Mouse (Mus musculus) heart, adult 8-10 months (tissue): ENCODE measurements around the gene Fanca. TPM values are rescaled to one million over a fixed set of nuclear protein-coding genes. Genes with fewer than 3 reads are reported as not detected.
"Not testable (repeated sequence)": the region's sequence is repeated elsewhere in the genome, so short reads cannot be mapped to it uniquely, and the experiment has no call there.

Experiments used
- DNase-seq: peaks from one replicate; pipeline ENCODE4 v3.0.0; 2022; ENCODE audit warnings: low spot score
- total RNA-seq, 4 experiments: library from RNA; stranded (reverse); gene quantifications; 2 replicates each; pipeline ENCODE4 v1.2.4; 2022

Gene Fanca
- total RNA-seq, 4 experiments from 2014 or later: 5.3 to 7.8 (median 6.3) TPM

GRCm38 (mm10) chr8:123274447-123274846, 43.9 kb downstream of the Fanca start:
- DNase-seq: no peak

DNA sequence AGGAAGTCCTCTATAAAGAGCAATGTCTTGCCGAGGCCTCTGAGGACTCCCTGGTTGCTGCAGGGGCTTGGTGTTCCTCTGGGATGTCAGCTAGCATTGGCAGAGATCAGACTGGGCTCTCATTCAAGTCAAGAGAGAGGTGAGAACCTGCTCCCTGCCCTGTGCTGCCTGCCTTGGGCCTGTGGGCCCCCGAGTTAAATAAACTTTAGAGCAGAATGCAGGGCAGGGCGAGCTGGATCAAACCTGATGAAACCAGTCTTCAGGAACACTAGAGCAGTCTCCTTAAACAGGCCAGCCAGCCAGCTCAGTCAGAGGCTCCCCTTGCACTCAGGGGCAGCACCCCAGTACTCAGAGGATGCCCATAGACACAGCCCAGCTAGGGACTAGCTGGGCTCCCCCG, 46.5 kb downstream of the Fanca start:
- no peak for DNase-seq

DNA sequence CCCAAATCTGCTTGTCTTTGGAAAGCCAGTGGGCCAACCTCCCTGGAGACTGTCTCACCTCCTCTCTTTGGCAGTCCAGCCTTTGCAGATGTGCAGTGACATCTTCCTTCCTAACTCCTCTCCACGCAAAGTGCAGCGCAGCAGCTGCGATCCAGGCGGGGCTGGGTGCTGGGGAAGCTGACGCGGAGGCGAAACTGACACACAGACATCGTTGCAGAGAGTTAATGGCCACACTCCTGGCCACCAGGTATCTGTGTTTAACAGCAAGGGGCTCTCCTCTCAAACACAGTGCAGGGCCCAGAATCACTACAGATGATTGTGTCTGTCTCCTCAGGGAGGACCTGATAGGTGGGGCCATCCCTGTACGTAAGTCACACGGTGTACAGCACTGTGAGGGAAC, 47.2 kb downstream of the Fanca start:
- DNase-seq: no peak

DNA sequence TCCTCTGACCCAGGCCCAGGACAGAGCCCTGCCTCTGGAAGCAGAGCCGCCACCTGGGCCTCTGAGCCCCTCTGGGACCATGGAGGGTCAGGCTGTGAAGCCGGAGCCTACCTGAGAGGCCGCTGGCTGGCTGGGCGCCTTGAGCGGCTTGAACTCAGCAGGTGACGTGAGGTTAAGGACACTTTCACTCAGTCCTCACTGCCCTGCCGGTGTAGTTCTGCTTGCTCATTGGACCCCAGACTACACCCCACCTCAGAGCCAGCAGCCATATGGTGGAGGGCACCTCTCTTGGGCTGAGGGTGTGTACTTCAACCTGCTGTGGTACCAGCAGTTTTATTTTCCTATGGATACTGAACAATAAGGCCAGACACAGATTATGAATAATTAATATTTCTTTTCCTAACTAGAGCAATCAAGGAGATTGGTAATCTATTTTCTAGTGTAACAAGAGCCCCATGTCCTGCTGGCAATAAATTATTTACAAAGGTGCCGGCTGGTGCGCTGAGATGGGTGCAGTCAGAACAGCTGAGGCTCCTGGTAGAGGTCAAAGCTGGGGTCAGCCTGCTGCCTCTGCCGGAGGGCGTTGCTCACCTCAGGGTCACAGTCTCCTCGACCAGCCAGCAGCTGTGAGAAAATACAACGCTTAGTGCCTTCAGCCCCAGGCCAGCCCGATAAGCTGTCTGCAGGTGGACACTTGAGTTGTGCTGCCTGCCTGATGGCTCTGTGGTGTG, 50.3 kb downstream of the Fanca start:
- DNase-seq: no peak

DNA sequence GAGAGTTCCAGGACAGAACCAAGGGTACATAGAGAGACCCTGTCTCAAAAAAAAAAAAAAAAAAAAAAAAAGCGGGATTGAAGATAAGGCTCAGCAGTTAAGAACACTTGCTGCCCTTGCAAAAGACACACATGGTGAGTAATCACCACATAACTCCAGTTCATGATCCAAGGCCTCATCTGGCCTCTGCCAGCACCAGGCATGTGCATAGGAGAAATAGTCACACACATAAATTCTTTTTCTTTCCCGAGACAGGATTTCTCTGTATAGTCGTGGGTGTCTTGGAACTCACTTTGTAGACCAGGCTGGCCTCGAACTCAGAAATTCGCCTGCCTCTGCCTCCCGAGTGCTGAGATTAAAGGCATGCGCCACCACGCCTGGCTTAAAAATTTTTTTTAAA, 60.8 kb downstream of the Fanca start:
- DNase-seq: not testable (repeated sequence)

GRCm38 (mm10) chr8:123257114-123257513, 61.3 kb downstream of the Fanca start:
- DNase-seq: no peak

DNA sequence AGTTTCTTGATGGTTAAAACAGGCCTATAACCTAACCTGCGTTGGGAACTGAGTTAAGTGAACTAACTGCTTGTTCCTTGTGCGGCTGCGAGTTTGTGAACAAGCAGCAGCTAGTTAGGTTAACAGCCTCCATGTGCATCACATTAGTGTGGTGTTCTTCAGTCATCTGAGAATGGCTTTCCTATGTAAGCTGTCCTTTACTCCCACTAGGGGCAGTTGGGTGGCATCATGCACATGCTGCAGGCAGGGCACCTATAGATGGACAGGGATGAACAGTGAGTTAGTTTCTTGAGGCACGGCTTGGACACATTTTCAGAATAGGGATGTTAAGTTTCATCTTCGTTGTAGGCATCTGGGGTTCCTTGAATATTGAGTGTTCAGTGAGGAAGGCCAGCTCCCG, 63.2 kb downstream of the Fanca start:
- DNase-seq: no peak

- DNase-seq: peak; percentile 73
Measured at GRCm38 (mm10) chr8:123254099-123254885, 64.1 kb downstream of the Fanca start, which contains the start of the genes Zfp276 and Vps9d1. Gene Zfp276, plus strand, starts transcription at chr8:123254195. Gene Vps9d1, minus strand, starts transcription at chr8:123254348.

- DNase-seq: no peak
Measured at GRCm38 (mm10) chr8:123253451-123254098, 64.8 kb downstream of the Fanca start.

DNA sequence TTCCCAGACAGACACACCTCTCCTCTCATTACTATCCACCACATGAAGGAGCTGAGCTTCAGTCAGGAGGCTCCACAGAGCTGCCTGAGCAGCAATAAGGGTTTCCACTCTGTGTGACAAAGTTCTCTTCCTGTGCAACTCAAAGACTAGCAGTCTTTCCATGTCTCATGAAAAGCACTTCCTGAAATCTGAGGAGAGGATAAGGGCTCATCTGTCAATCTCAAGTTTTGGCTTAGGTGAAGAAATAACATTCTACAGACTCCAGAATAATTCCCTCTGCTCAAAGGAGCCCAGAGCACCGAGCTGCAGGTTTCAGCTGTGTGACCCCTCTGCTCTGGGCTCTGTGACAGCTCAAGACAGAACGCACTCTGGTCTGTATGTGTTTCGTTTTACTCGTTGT, 65.5 kb downstream of the Fanca start:
- no peak for DNase-seq

DNA sequence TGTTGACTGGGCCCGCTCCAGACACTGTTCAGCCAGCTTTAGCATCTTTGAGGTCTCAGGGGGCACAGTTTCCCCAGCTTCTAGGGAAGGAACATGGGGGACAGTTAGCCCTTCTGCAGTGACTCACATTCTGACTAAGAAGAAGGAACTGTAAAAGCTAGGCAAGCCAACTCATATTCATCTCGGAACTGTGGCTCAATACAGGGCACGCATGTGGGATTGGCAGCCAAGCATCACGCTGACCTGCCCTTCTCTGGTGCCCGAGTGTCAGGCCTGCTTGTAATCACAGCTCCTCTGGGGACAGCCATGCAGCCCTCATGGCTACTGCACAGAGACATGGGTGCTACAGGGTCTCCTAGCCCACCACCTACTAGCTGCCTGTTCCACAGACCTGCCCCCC, 67.4 kb downstream of the Fanca start:
- DNase-seq: no peak

- DNase-seq: no peak
Measured at GRCm38 (mm10) chr8:123248596-123248995, 69.8 kb downstream of the Fanca start.

DNA sequence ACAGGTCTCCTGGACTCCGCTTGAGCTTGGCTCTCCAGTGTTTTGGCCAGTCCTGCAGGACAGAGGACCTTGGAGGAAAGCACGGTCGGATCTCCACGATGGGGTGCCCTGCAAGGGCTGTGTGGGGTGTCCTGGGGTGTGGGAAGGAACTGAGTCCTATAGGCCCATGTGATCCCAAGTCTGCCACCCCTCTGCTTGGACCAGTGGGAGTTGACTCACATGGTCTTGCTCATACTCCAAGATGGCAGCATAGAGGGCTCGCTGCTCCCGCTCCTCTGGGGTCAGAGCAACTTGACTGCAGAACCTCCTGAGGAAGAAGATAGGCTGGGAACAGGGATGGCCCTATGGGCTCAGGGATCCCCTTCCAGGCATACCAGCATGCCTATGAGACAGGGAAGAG, 70.6 kb downstream of the Fanca start:
- no peak for DNase-seq

DNA sequence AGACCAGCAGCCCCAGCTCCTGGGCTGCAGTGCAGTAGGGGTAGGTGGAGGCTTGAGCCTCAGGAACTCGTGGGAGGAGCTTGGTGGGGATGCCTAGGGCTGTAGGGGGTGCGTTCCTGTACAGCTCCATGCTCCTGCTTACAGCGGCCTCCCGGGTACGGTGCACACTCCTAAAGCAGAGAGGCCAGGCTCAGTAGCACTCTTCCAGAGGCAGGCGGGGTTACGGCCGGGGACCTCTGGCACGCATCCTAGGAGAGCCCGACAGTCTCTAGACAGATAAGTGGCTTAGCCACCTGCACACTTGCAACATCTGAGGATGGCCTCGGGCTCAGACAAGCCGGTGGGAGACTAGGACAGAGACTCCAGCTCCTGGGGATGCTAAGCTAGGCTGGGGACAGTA, 72.8 kb downstream of the Fanca start:
- no peak for DNase-seq

GRCm38 (mm10) chr8:123244382-123244781, 74.0 kb downstream of the Fanca start:
- no peak for DNase-seq

DNA sequence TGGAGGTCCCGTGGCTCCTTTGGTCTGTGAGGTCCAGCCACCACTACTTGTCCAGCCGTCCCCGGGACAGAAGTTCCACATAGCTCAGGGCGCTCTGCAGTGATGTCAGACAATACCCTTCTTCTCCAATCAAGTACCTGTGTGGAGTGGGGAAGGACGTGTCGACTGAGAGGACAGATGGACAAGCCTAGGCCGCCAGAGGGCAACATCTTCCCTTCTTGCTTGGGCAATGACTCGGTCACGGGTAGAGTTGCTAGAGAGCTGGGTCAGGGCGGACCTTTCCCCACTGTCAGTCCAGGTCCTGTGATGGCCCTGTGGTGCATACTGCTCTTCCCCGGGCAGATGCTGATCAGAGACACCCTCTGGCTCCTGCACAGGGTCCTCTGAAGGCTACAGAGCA, 75.3 kb downstream of the Fanca start:
- no peak for DNase-seq

DNA sequence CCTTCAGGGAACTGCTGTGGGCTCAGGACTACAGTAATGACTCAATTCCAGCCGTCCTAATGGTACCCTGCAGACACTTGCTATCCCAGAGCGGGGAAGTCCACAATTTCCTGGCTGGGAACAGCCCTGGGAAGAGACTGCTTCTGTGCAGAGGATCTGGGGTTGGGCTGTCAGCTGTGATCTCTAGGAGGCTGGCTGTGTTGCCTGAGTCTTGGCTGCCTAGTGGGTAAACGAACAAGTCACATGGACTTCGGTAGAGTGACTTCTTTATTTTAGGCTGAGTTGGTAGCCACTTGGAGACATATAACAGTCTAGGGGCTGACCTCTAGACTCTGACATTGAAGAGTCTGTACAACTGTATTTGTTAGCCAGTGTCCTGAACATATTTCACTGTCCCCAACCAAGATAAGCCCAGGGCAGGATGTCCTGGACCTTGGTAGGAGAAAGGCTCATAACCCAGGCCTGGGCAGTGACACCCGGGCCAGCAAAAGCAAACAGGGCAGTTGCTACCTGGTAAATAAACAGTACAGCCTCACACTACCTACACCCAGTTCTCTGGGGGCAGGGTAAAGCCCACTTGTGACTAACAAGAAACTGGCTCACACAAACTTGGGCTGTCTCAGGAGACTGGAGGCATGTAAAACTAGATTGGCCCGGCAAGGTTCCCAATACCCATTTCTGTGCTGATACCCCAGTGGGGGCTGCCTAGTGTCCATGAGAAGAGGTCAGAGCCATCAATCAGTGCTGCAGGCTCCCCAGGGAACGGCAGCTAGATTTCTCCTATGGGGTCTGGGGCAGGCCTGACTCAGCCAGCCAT, 76.1 kb downstream of the Fanca start:
- DNase-seq: peak; percentile 35

DNA sequence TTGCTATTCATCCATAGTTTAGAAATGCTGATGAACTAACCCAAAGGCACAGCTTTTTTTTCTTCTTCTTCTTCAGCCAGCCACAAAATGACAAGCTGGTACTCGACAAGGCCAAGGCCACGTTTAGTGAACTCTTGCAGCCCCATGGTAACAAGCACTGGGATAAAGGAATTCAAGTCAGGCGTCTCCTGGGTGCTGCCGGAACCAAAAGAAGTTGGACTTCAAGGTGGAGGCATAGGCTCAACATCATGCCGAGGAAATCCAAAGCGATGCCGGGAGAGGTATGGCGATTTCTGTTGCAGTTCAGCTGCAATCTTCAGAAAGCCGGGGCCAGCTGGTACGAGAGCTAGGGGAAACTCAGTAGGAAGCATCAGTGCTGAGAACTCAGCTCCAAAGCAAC, 79.0 kb downstream of the Fanca start:
- DNase-seq: no peak

DNA sequence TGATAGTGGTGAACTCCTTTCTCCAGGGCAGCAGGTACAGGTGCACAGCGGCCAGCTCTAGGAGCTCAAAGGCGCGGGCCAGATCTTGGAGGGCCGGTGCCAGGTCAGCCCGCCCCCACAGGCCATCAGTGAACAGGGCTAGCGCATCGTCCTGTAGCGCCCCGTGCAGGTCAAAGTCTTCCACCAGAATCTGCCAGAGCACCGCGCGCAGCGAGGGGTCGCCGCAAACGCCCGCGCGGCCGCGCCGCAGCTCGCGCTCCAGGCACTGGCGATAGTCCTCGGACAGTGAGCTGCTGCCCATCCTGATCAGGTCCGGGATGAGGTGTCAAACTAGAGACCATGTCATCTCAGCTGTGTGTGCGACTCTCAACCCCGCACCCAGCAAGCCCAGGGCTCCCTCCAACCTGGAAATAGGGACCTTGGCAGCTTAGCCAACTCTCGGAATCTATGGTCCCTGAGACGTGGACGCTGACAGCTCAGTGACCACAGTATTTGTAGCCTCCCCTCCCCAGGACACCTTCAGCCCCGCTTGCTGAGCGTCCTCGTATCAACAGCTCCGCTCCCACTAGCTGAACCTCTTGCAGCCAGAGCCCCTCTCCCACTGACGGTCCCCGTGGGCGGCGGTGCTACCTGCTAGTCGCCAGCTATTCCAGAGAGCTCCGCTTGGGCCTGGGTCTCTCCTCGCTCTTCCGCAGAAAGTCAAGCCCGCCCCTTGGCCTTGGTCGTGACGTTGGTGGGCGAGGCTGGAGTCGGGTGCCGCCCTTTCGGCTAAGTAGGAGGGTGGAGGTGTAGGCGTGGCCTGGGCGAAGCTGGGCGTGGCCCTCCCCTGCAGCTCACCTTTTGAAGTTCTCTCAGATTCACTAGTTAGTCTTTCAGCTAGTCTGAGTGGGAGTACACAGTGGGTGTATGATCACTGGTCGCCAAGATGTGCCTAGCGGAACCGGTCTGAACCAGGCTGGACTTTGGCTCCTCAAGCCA, 82.6 kb downstream of the Fanca start, which contains the start of gene Spata2l:
Gene Spata2l, minus strand, starts transcription at position 714 of the 978 bp plus-strand sequence.
- DNase-seq: peak; percentile 81

DNA sequence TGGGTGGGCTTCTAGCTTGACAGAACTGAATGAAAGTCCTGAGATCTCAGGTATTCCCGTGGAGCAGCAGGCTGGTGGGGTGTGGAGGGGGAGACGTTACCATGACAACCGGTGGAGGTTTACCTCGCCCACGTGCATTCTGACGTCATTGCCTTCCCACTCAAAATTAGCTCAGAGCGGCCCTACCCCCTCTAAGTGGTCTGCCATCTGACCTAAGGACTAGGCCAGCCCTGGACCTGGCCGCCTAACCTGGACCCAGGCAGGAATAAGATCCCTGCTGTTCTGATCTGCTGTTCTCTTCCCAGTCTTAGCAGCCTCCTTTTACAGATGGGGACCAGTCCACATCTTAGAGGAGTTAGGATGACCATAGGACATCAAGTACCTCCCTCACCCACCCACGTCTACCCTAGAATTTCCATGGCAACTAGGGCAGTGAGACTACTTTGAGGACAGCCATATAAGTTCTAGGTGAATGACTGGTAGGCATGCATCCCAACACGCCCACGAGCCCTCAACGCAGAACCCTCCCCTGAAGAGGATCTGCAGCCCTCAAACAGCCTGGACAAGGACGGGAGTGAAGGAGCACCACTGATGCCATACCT, 83.4 kb downstream of the Fanca start:
- no peak for DNase-seq
